9 mouse cellular contexts compared by ENCODE assay signal in genomic region chr6:53288584-53289558, GRCm38 (mm10). TPM values are rescaled to one million over a fixed set of nuclear protein-coding genes. Genes with fewer than 3 reads are reported as not detected.
DNase-seq lines count a peak whose midpoint lies in the region; ATAC-seq and TF ChIP-seq lines count a peak whose summit lies in the region.
"Had no signal": no experiment of that assay in that cellular context is flagged by ENCODE, and none has a peak within 500 bp of the region (broad histone marks: within the 10 kb centered on the region; RNA-seq: fewer than 3 reads in every experiment).

No protein-coding gene starts in this region.

- H3K4me1 ChIP-seq in lung, adult 2 months (ENCODE audit: control insufficient read depth, insufficient read depth, low read length) = peaks cover 6% of the 10 kb centered on the region; the same call in 1 of the 2 replicates
- H3K4me1 ChIP-seq in forebrain, embryonic 13.5 days = peaks cover 51% of the 10 kb centered on the region
- H3K4me1 ChIP-seq in intestine, embryonic 14.5 days (replicated peaks; ENCODE audit: control insufficient read depth, insufficient read depth, low read length) = peaks cover 4% of the 10 kb centered on the region

- H3K36me3 ChIP-seq in forebrain, embryonic 13.5 days (ENCODE audit: poor library complexity, severe bottlenecking) = no peaks in the 10 kb centered on the region
- H3K36me3 ChIP-seq in intestine, embryonic 14.5 days (ENCODE audit: control insufficient read depth, insufficient read depth, low read length) = no peaks in the 10 kb centered on the region

- no peak for TF ChIP-seq CTCF in lung, adult 2 months (IDR thresholded peaks at IDR 0.05; ENCODE audit: insufficient read depth, low read length)

- no peaks in the 10 kb centered on the region for H3K9me3 ChIP-seq in forebrain, embryonic 13.5 days (replicated peaks)
- no peaks in the 10 kb centered on the region for H3K9me3 ChIP-seq in intestine, embryonic 14.5 days (ENCODE audit: control insufficient read depth, low read length)

- intact Hi-C loops in left cerebral cortex, postnatal 10 days (cut with DNase I) = loop anchor here (5.0 kb wide), 1 partner anchor 363 kb away; no protein-coding TSS in a partner anchor

- no peak for TF ChIP-seq POLR2A in lung, adult 2 months (IDR thresholded peaks at IDR 0.05; ENCODE audit: borderline replicate concordance, extremely low read depth, low read depth, low read length)

- peak overlapping the region; percentile 92 for H3K4me2 ChIP-seq in forebrain, embryonic 13.5 days
- H3K4me2 ChIP-seq in intestine, embryonic 14.5 days (ENCODE audit: low read length) = peak overlapping the region; percentile 99

- H3K9ac ChIP-seq in forebrain, embryonic 13.5 days = peak overlapping the region; percentile 73
- peak overlapping the region; percentile 48; the same call in 1 of the 2 replicates for H3K9ac ChIP-seq in intestine, embryonic 14.5 days (ENCODE audit: low read length)

- peaks cover 39% of the 10 kb centered on the region for H3K27me3 ChIP-seq in forebrain, embryonic 13.5 days
- H3K27me3 ChIP-seq in intestine, embryonic 14.5 days (replicated peaks; ENCODE audit: control insufficient read depth, insufficient read depth, low read length) = peaks cover 72% of the 10 kb centered on the region
- H3K27me3 ChIP-seq: Patski had no signal

- peak overlapping the region; percentile 55 for H3K27ac ChIP-seq in forebrain, embryonic 13.5 days
- no peak overlapping the region for H3K27ac ChIP-seq in intestine, embryonic 14.5 days (ENCODE audit: low read depth)

- ATAC-seq in forebrain, embryonic 13.5 days = peak; percentile 31
- no peak for ATAC-seq in intestine, embryonic 14.5 days (replicated peaks; ENCODE audit: low FRiP score, low TSS enrichment, low read depth)

- 16% methylated on average over 24 of the region's 24 CpGs for WGBS in lung, adult 2 months
- under 1% methylated on average over 24 of the region's 24 CpGs for WGBS in forebrain, embryonic 13.5 days
- WGBS in intestine, embryonic 14.5 days = 3% methylated on average over 24 of the region's 24 CpGs

- no peak overlapping the region for H3K4me3 ChIP-seq in lung, adult 2 months (replicated peaks; ENCODE audit: extremely low read depth, low read depth, low read length)
- peak overlapping the region; percentile 67 for H3K4me3 ChIP-seq in forebrain, embryonic 13.5 days
- H3K4me3 ChIP-seq in intestine, embryonic 14.5 days (ENCODE audit: low read depth, low read length) = peak overlapping the region; percentile 42

- DNase-seq in lung, adult 2 months = peak; percentile 9
- DNase-seq in lung, postnatal 14 days = no peak
- DNase-seq in intestine, embryonic 14.5 days (ENCODE audit: low spot score) = peak; percentile 63
- DNase-seq in retina, embryonic 14.5 days (ENCODE audit: low spot score) = peak; percentile 35
- no peak for DNase-seq in right cerebral cortex, postnatal 36 days (ENCODE audit: low spot score in 2 of 2)
- DNase-seq in adrenal gland, postnatal 4 days (ENCODE audit: low spot score in 2 of 2) = no peak
- no peak for DNase-seq in left cerebral cortex, postnatal 10 days (ENCODE audit: extremely low spot score in 1 of 2, low spot score in 2 of 2)

RNA-seq across cellular contexts. Expression of gene Creb5, which starts 1.8 kb away (rescaled TPM):
- polyA plus RNA-seq in lung, adult 2 months (2012; rRNA removed) = 3.5 and 4.0 TPM in 2 replicates
- polyA plus RNA-seq in forebrain, embryonic 13.5 days (2015; fragmentation: Nextera tagmentation; extraction: Ambion mirVana) = 31.6 and 31.7 TPM in 2 replicates
- polyA plus RNA-seq in intestine, embryonic 14.5 days (2014; fragmentation: Nextera tagmentation; extraction: Ambion mirVana) = 5.3 and 6.5 TPM in 2 replicates
- total RNA-seq in adrenal gland, postnatal 4 days (2021) = 1 to 10 TPM; 7.2 to 7.4 TPM
- 1 to 10 TPM; 2.4 to 2.9 TPM for total RNA-seq in left cerebral cortex, postnatal 10 days (2021)

Comparison
In these comparisons a context has a peak if more than half of its experiments do, and no peak if none do; other contexts are left out.
1. DNase-seq: peak in lung, adult 2 months (single experiment), intestine, embryonic 14.5 days (single experiment) and retina, embryonic 14.5 days (single experiment); none in lung, postnatal 14 days (single experiment), right cerebral cortex, postnatal 36 days (0 of 2), adrenal gland, postnatal 4 days (0 of 2) and left cerebral cortex, postnatal 10 days (0 of 2).